Mouse (Mus musculus): ENCODE results near the gene Fam131a.
A peak's percentile ranks its signal among the peaks of the same experiment; 100 is the strongest.

Fam131a gene

GRCm38 (mm10) chr16:20715976-20716840 lies 23.2 kb downstream of the Fam131a start:
- DNase-seq (ENCODE audit: low spot score in 2 of 2), result peak; percentile 76 to 87

- no peak for DNase-seq (ENCODE audit: low spot score in 2 of 2)
Observed at GRCm38 (mm10) chr16:20716841-20717180, 23.8 kb downstream of the Fam131a start.

- peak; percentile 95 to 98 for DNase-seq (ENCODE audit: low spot score in 2 of 2)
Observed at GRCm38 (mm10) chr16:20717181-20717977, 24.3 kb downstream of the Fam131a start, which contains the start of the genes Polr2h and Clcn2. Gene Polr2h (plus strand): TSS chr16:20717665. Gene Clcn2 (minus strand): TSS chr16:20717746.

GRCm38 (mm10) chr16:20717978-20718670 lies 25.1 kb downstream of the Fam131a start:
- no peak for DNase-seq (ENCODE audit: low spot score in 2 of 2)

- DNase-seq (ENCODE audit: low spot score in 2 of 2), result no peak
Observed at GRCm38 (mm10) chr16:20721808-20722207, 28.8 kb downstream of the Fam131a start.

GRCm38 (mm10) chr16:20722736-20723135 lies 29.7 kb downstream of the Fam131a start:
- no peak for DNase-seq (ENCODE audit: low spot score in 2 of 2)

GRCm38 (mm10) chr16:20723247-20723646 lies 30.2 kb downstream of the Fam131a start:
- DNase-seq (ENCODE audit: low spot score in 2 of 2), result no peak

- DNase-seq (ENCODE audit: low spot score in 2 of 2), result peak in 1 of 2 experiments; percentile 67
Observed at GRCm38 (mm10) chr16:20724338-20724748, 31.3 kb downstream of the Fam131a start.

- DNase-seq (ENCODE audit: low spot score in 2 of 2), result no peak
Observed at GRCm38 (mm10) chr16:20725321-20725720, 32.3 kb downstream of the Fam131a start.

GRCm38 (mm10) chr16:20725750-20726149 lies 32.7 kb downstream of the Fam131a start:
- no peak for DNase-seq (ENCODE audit: low spot score in 2 of 2)

- no peak for DNase-seq (ENCODE audit: low spot score in 2 of 2)
Observed at GRCm38 (mm10) chr16:20726384-20726783, 33.3 kb downstream of the Fam131a start.

GRCm38 (mm10) chr16:20730293-20730711 lies 37.3 kb downstream of the Fam131a start:
- no peak for DNase-seq (ENCODE audit: low spot score in 2 of 2)

GRCm38 (mm10) chr16:20731688-20732087 lies 38.6 kb downstream of the Fam131a start:
- no peak for DNase-seq (ENCODE audit: low spot score in 2 of 2)

GRCm38 (mm10) chr16:20732251-20732924 lies 39.3 kb downstream of the Fam131a start:
- no peak for DNase-seq (ENCODE audit: low spot score in 2 of 2)

GRCm38 (mm10) chr16:20732925-20733730 lies 40.1 kb downstream of the Fam131a start, which contains the start of gene Chrd:
Gene Chrd (plus strand): TSS chr16:20733127.
- no peak for DNase-seq (ENCODE audit: low spot score in 2 of 2)

- DNase-seq (ENCODE audit: low spot score in 2 of 2), result no peak
Observed at GRCm38 (mm10) chr16:20733731-20734730, 41.0 kb downstream of the Fam131a start, which contains the start of gene Thpo. Gene Thpo (minus strand): TSS chr16:20734511.

- no peak for DNase-seq (ENCODE audit: low spot score in 2 of 2)
Observed at GRCm38 (mm10) chr16:20735651-20736050, 42.6 kb downstream of the Fam131a start.

- DNase-seq (ENCODE audit: low spot score in 2 of 2), result no peak
Observed at GRCm38 (mm10) chr16:20736168-20736567, 43.1 kb downstream of the Fam131a start.

GRCm38 (mm10) chr16:20736823-20737222 lies 43.8 kb downstream of the Fam131a start:
- DNase-seq (ENCODE audit: low spot score in 2 of 2), result no peak

Data from spleen, postnatal 4 days (tissue).